Mouse (Mus musculus): ENCODE data around the gene Pgam1.
A peak's percentile ranks its signal among the peaks of the same experiment; 100 is the strongest.

Gene Pgam1

DNA sequence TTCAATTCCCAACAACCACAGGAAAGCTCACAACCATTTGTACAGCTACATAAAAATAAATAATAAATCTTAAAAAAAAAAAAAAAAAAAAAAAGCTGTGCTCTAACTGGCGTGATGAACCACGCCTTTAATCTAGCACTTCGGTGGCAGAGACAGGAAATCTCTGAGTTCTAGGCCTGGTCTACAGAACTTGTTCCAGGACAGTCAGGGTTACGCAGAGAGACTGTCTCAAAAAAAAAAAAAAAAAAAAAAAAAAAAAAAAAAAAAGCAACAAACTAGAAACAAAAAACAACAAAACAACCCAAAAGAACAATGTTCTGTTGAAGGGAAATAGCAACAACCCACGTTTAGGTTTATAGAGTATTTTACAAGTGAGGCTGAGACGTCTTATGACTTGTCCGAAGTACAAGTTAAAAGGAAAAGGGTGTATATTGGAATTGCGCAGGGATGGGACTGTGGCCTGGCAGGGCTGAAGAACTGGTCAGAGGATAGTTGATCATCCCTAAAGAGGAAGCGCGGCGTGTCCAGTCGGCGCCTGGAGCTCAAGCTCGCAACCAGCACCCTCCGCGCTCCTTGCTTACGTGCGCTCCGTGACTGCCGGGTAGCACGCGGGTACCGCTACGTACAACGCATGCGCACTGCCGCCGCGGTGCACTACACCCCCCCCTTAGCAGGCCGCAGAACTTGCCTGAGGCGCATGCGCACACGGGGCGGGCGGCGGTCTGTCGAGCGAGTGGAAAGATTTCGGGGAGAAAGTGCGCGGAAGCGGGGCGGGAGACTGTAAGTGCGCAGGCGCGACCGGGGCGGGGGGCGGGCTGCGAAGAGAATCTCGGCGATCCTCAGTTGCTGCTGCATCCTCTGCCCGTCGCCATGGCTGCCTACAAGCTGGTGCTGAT, at the start of gene Pgam1:
TSS of gene Pgam1 (plus strand) at position 746 of the 896 bp plus-strand sequence.
- DNase-seq (ENCODE audit: low read depth, low spot score): peak; percentile 99

DNA sequence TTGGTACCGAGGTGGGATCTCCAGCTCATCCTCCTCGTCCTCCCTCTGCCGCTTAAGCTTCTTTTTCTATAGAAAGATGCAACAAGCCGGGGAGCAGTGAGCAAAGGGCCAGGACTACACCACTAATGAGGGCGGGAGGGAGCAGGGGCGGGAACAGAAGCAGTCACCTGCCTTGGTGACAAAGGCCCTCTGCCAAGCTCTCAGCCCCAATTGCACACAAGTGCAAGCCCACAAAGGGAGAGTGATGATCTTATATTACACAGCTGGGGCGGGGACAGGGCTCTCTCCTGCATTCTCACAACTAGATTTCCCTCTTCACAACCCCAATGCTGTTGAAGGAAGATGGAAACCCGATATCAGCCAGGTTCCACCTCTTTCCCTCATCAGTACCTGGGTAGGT, 45.0 kb upstream of the Pgam1 start:
- DNase-seq (ENCODE audit: low read depth, low spot score): no peak

DNA sequence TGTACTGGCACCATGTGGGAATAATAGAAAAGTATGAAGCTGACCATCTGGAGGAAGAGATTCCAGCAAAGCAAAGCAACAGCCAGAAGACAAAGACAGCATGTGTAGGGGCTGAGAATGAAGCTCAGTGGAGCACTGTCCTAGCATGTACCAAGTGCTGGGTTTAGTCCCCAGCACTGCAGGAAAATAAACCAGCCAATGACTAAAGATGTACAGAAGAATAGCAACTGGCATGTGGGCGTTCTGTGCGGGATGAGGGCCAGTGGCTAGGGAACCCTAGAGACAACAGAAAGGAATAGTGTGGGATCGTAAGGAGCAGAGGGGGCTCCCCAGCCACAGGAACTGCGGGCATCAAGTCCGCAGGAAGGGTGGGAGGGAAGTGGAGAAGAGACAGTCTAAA, 42.4 kb upstream of the Pgam1 start:
- no peak for DNase-seq (ENCODE audit: low read depth, low spot score)

DNA sequence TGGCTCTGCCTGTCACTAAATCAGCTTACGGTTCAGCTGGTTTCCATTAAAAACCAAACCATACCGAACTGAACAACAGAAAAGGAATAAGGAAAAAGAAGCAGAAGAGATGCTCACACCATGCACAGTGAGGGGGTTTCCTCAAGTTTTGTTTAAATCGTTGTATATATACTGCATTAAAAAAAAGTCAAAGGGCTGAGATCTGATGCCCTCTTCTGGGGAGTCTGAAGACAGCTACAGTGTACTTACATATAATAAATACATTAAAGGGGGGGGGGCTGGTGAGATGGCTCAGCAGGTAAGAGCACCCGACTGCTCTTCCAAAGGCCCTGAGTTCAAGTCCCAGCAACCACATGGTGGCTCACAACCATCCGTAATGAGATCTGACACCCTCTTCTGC, 41.8 kb upstream of the Pgam1 start:
- peak; percentile 52 for DNase-seq (ENCODE audit: low read depth, low spot score)

DNA sequence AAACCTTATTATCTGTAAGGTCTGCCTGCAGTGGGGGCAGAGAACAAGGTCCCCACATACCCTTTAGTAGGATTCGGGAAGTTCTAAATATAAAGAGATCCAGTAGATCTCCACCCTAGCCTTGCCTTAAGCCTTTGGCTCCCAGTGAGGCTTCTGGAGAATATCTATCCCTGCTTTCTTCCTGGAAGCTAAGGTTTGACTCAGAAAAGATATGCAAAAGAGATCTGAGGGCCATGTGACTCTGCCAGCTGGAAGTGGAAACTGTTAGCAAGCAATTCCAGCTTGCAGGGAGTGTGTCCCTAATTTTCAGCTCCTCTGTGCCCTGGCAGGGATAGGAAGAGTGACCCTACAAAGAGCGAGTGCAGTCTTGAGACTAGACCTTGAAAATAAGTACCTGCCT, 39.4 kb upstream of the Pgam1 start:
- DNase-seq (ENCODE audit: low read depth, low spot score): no peak

DNA sequence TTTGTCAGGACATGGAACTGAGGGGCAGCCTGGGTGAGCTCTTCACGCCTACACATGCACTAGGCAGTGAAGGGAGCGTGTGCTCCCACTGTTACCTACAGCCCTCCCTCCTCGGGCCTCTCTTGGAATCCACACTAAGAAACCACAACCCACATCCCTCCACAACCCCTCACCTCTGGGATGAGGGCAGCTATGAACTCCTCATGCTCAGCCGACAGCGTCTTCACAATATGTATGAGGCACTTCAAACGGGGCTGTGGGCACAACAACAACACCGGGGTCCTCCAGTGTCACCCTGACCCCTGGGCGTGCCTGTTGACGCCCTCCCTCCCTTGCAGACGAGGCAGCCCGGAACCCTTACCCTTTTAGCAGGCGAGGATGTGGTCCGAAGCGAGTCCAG, 37.4 kb upstream of the Pgam1 start:
- peak; percentile 65 for DNase-seq (ENCODE audit: low read depth, low spot score)

DNA sequence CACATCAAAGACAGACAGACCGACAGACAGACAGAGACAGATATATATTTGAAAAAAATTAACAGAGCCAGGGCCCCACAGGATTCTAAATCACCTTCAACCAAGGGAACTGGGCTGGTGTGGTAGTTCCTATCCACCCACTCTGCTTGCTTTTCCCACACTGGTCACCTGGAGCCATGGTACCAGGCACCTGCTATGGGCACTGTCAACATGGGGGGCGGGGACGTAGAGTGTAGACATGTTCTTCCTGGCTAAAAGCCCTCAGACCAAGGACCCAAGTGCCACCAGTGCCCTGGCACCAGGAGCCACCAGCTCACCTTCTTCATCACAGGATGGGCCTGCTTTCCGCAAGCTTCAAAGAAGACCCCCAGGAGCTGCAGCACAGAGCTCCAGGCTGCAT, 29.9 kb upstream of the Pgam1 start:
- no peak for DNase-seq (ENCODE audit: low read depth, low spot score)

DNA sequence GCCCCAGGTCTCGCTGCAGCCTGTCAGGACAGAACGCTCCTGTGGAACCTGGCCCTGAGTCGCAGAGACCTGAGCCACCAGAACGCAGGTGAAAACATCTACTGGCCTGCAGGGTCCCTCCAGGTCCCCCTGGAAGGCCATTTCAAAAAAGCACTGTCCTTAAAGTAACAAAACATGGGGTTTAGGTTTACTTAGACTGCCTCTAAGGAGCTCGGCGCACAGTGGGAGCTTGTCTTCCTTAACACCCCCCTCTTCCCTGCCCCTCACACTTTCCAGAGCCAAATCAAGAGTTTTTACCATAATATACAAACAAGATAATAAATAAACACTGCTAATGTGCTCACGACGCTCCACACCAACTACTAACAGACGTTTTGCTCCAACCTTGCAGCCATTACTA, 27.8 kb upstream of the Pgam1 start:
- DNase-seq (ENCODE audit: low read depth, low spot score): no peak

DNA sequence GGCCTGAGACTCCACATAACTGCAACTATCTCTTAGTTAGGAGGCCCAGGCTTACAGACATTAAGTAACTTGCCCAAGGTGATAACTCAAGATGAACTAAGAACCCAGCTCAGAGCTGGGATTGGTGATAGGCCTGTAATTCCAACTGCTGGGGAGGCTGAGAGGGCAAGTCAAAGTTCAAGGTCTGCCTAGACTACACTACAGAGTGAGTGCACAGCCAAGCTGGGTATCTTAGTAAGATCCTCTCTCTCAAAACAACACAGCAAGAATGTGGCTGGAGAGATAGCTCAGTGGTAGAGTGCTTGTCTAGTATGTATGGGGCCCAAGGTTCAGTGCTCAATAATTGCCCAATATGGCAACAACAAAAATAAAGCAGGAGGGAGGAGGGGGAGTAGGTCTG, 23.5 kb upstream of the Pgam1 start:
- DNase-seq (ENCODE audit: low read depth, low spot score): no peak

DNA sequence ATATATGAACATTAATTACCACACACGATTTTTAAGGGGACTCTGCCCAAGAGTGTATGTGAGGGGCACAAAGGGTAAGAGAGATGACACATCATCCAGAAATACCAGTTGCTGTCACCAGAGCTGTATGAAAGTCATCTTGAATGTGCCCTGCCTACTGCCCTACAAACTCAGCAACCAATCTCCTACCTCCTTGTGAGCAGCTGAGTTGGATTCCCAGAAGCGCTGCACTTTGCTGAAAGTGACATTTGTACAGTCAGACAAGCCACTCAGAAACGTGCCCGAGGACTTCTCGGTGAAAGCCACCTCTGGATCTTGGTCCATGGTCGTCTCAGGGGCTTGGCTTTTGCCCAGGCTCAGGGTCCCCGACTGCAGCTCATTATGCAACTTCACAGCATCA, 16.8 kb upstream of the Pgam1 start:
- DNase-seq (ENCODE audit: low read depth, low spot score): peak; percentile 21

DNA sequence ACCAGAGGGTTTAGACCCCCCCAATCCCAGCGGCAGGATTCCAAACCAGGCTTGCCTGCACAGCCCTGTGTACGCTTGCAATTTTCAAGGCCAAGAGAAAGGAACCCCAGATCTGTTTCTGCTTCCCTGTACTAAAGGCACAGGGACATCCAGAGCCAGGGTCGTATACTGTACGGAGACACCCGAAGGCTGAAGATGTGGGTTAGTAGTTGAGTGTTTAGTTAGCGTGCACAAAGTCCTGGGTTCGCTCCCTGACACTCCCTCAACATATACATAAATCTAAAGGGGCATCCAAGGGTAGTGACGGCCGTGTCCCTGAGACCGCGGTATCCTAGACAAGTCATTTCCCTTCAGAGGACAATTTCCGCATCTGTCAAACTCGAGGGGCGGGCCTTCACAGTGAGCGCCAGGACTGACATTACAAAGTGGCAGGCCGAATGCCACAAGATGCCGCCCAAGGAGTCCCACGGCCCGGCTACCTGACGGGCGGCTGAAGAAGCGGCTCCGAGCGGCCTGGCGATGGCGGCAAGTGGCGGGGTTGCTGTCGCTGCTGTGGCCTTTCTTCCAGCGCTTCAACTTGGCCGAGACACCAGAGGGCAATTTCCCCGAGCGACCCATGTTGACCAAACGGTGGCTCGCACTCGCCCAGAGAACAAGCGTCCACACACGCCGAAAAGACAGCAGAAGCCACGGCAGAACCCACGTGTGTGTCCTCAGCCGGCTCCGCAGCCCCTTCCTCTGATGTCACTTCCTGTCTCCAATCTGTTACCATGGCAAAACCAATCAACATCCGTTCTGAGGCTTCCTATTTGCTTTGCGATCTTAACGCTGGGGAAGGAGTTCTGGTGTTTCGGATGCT, 16.0 kb upstream of the Pgam1 start, which contains the start of gene Rrp12:
TSS of gene Rrp12 (minus strand) at position 714 of the 859 bp plus-strand sequence.
- peak; percentile 94 for DNase-seq (ENCODE audit: low read depth, low spot score)

DNA sequence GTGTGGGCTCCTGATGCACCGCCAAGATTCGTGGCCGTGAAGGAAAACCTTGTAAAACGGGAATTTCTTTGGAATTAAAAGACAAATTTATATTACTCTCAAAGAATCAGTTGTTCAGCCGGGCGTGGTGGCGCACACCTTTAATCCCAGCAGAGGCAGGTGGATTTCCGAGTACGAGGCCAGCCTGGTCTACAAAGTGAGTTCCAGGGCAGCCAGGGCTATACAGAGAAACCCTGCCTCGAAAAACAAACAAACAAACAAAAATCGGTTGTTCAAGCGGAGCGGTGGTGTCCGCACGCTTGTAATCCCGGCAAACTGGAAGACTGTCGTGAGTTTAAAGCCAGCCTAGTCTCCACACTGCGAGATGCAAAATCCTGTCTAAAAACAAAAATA, 15.4 kb upstream of the Pgam1 start:
- no peak for DNase-seq (ENCODE audit: low read depth, low spot score)

DNA sequence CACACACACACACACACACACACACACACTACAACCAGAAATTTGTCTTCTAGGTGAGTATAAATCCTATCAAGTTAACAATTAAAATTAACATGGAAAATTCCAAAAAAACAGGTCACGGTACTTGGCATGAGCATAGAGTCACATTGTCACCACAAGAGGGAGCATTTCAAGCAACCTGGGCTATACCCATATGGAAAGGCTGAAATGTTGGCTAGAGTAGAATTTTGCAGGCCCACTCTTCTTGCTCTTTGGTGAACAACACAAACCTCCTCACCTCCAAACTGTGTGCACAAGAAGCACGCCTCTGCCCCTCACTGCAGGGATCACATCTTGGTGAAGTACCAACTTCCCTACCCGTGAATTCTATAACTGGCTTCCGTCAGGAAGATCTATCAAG, 12.9 kb upstream of the Pgam1 start:
- DNase-seq (ENCODE audit: low read depth, low spot score): peak; percentile 63

DNA sequence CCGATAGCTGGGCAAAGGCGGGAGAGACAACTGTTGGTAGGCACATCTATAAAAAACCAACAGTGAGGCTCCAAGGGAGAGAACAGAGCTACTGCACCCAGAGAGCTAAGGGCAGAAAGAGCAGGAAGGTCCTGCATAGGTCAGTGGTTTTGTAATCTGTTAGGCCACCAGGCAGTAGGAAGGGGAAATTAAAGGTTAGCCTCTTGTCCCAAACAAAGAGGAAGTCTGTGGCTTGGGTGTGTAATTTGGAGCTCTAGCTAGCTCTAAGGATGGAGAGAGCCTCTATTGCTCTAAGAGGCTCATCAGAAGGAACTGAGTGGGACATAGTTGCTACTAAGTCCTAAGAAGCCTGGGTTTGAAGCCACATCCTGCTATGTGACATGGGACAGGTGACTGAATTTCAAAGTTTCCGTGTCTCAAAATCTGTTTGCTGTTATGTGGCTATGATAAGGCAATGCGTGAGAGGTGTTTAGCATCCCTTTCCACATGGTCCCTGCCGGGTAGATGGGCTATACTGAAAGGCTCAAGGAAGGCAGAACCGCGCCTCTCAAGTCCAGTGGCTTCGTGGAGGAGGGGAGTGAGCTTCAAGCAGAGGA, 11.1 kb upstream of the Pgam1 start:
- DNase-seq (ENCODE audit: low read depth, low spot score): peak; percentile 54

DNA sequence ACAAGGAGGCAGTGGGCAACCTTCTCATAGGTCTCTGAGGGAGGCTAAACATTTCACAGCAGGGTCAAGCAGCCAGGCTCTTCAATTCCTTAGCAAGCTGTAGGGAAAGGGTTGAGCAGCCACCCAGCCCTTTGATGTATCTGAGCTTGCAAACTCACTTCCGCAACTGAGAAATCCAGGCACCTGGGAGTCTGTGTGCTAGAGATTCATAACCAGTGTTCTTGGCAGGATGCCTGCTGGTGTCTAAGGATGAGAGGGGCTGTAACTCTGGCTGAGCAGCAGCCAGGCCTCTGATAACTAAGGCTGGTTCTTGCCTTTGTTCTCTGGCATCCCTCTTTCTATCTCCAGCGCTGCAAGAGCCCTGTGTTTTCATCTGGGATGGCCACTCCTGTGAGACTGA, 10.0 kb upstream of the Pgam1 start:
- DNase-seq (ENCODE audit: low read depth, low spot score): peak; percentile 37

DNA sequence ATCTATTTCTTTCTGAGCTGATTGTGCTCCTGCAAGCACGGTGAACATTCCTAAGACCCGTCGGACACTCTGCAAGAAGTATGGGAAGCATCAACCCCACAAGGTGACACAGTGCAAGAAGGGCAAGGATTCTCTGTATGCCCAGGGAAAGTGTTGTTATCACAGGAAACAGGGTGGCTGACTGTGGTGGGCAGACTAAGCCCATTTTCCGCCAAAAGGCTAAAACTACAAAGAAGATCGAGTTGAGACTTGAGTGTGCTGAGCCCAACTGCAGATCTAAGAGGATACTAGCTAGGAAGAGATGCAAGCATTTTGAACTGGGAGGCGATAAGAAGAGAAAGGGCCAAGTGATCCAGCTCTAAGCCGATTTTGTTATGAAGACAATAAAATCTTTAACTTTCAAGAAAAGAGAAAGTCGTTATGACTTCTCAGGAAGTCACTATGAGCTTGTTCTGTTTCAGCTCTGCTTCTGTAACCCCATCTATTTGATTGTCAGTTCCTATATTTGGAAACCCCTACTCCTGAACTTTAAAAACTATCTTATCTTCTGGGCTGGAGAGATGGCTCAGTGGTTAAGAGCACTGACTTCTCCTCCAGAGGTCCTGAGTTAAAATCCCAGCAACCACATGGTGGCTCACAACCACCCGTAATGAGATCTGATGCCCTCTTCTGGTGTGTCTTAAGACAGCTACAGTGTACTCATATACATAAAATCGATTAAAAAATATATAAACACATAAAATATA, 8.7 kb upstream of the Pgam1 start:
- DNase-seq (ENCODE audit: low read depth, low spot score): no peak

DNA sequence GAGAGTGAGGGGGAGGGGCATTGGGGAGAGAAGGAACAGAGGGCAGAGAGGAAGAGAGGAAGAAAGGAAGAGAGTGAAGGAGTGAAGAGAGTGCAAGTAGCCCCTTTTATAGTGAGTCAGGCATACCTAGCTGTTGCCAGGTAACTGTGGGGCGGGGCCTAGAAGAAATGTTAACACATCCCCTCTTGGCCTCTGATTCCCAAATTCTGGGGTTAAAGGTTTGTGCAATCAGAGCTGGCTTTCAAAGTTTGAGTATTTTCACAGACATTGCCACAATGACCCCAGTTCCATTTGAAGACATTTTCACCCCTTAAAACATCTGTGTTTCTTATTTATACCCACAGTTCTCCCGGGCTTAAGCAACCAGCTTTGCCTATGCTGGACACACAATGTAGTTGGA, 6.5 kb upstream of the Pgam1 start:
- no peak for DNase-seq (ENCODE audit: low read depth, low spot score)

DNA sequence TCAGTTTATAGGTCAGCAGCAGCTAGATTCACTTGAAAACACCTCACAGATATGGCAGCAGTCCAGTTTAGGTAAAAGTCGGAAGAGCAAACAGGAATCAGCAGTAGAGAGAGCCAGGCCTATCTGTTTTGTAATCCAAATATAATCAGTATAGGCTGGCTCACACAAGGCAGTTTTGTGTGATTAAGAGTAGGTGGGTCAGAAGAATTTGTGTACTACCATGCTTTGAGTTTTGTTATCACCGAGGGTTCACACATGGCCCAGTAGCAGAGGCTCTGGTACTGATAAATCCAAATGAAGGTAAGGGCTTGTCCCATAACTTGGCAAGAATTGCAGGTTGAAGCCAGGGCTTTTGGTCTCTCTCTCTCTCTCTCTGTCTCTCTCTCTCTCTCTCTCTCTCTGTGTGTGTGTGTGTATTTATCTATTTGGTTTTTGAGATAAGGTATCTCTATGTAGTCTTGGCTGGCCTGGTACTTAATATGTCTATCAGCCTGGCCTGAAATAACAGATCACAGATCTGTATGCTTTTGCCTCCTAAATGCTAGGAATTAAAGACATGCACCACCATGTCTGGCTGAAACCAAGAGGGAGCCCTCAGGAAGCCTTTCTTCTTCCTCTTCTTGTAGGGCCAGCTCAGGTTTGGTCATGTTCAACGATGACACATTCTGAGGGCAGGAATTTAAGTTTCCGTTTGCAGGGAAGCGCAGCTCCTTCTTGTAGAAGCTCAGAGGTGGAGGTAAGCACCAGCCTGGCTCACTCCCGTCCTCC, 5.2 kb upstream of the Pgam1 start:
- no peak for DNase-seq (ENCODE audit: low read depth, low spot score)

DNA sequence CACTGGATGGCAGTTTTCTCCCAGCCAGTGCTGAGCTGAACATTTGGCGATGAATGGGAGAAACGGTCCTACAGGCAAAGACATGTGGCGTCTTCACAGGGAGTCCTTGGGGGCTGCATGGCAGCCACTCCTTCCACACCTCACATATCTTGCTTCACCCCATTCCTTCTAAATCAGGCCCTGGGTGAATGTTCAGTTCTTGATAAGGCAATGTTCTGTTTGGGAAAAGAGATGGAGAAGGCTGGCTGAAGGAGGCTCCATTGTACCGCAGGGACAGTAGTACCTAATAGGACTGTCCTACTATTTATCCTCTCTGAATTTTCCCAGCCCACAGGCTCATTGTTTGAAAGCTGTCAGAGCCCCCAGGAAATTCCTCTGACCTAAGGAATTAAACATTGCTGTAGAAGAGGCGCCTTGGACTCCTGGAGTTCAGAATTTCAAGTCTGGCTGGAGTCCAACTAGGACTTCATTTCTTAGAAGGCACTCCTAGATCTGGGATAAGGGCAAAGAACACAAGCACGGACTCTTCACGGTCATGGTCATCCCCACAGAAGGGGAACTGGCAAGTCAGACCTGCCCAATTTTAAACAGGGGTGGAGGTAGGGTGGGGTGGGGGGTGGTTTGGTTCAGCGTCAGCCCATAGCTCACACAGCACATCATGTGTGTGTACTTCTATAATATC, 4.5 kb upstream of the Pgam1 start:
- DNase-seq (ENCODE audit: low read depth, low spot score): no peak

DNA sequence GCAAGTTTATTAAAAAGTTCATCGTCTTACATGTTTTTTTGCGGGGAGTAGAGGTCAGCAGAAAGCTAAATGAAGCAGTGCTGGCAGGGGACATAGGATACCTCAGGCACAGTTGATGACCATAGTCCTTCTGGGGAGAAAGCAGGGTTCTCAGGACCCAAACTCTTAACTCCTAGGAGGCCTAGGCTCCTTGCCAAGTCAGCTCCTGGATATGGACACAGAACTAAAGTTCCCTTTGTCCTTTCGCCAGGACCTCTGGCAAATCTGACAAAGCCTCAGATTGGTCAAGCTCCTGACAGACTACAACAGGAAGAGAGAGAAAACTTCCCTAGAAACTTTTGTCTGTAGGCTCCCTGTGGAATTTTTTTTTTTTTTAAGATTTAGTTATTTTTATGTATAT, 3.0 kb upstream of the Pgam1 start:
- no peak for DNase-seq (ENCODE audit: low read depth, low spot score)

Data from CD4-positive helper T cell, adult 2 months (primary cell).